26 mouse cellular contexts compared by ENCODE assay signal in the genomic region with DNA sequence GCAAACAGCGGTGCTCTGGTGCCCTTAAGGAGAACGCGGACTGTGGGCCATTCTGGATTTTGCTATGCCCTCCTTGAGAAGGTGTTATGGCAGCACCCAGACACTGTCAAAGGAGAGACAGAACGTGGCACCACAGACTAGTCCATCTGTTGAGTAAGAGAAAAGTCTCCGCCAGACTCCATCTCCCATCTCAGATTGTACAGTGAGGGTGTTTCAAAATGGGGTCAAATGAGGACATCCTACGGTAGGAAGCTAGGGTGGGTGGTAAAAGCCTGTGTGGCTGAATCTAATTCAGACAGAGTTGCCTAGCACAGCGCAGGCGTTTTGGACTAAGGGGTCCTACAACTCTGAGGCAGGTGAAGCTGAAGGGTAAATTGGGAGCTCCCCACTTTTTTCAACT.
"Had no signal": no experiment of that assay in that cellular context is flagged by ENCODE, and none has a peak within 500 bp of the region (broad histone marks: within the 10 kb centered on the region; RNA-seq: fewer than 3 reads in every experiment).

No protein-coding gene starts in this region.

- H3K9me3 ChIP-seq: heart, embryonic 13.5 days; heart, embryonic 15.5 days; hindbrain, embryonic 13.5 days; hindbrain, embryonic 15.5 days; kidney, embryonic 15.5 days; limb, embryonic 10.5 days; limb, embryonic 12.5 days; liver, embryonic 13.5 days had no signal

- H3K27me3 ChIP-seq: heart, embryonic 13.5 days; heart, embryonic 15.5 days; hindbrain, embryonic 13.5 days; hindbrain, embryonic 15.5 days; kidney, embryonic 15.5 days; limb, embryonic 12.5 days; liver, embryonic 13.5 days had no signal

- H3K4me3 ChIP-seq: heart, adult 2 months; heart, embryonic 13.5 days; heart, embryonic 15.5 days; hindbrain, embryonic 13.5 days; hindbrain, embryonic 15.5 days; kidney, embryonic 15.5 days; layer of hippocampus, adult 2 months; left cerebral cortex, adult 2 months; limb, embryonic 10.5 days; limb, embryonic 12.5 days; liver, embryonic 13.5 days had no signal

- H3K9ac ChIP-seq: heart, embryonic 13.5 days; heart, embryonic 15.5 days; hindbrain, embryonic 13.5 days; hindbrain, embryonic 15.5 days; kidney, embryonic 15.5 days; limb, embryonic 12.5 days; liver, embryonic 13.5 days had no signal

- DNase-seq: gastrocnemius, postnatal 14 days; gastrocnemius, postnatal 36 days; heart, adult 2 months; heart, postnatal 14 days; heart, postnatal 36 days; kidney, adult 11 months; kidney, adult 2 months; kidney, adult 9 months; kidney, postnatal 14 days; kidney, postnatal 4 days; liver; liver, embryonic 13.5 days had no signal

- H3K4me2 ChIP-seq: heart, embryonic 11.5 days; heart, embryonic 13.5 days; heart, embryonic 15.5 days; hindbrain, embryonic 13.5 days; hindbrain, embryonic 15.5 days; kidney, embryonic 15.5 days; limb, embryonic 12.5 days; liver, embryonic 11.5 days; liver, embryonic 13.5 days had no signal

- H3K36me3 ChIP-seq: heart, embryonic 13.5 days; heart, embryonic 15.5 days; hindbrain, embryonic 13.5 days; hindbrain, embryonic 15.5 days; kidney, embryonic 15.5 days; limb, embryonic 10.5 days; limb, embryonic 12.5 days; liver, embryonic 13.5 days had no signal

- ATAC-seq: hindbrain, postnatal 0 days; intestine, embryonic 16.5 days had no signal

- H3K4me1 ChIP-seq: heart, embryonic 13.5 days; heart, embryonic 15.5 days; hindbrain, embryonic 13.5 days; hindbrain, embryonic 15.5 days; kidney, embryonic 15.5 days; limb, embryonic 10.5 days; limb, embryonic 12.5 days; liver, embryonic 13.5 days had no signal

- H3K27ac ChIP-seq: heart, adult 2 months; heart, embryonic 13.5 days; heart, embryonic 15.5 days; hindbrain, embryonic 13.5 days; hindbrain, embryonic 15.5 days; hindbrain, postnatal 0 days; kidney, embryonic 15.5 days; kidney, postnatal 0 days; layer of hippocampus, adult 2 months; left cerebral cortex, adult 2 months; limb, embryonic 10.5 days; limb, embryonic 12.5 days; liver, embryonic 13.5 days had no signal
